9 mouse cellular contexts compared by ENCODE assay signal in genomic region chr6:146890633-146891032, GRCm38 (mm10). TPM values are rescaled to one million over a fixed set of nuclear protein-coding genes. Genes with fewer than 3 reads are reported as not detected.
A peak's percentile ranks its signal among the peaks of the same experiment; 100 is the strongest.
DNase-seq lines count a peak whose midpoint lies in the region; ATAC-seq and TF ChIP-seq lines count a peak whose summit lies in the region.
"Had no signal": no experiment of that assay in that cellular context is flagged by ENCODE, and none has a peak within 500 bp of the region (broad histone marks: within the 10 kb centered on the region; RNA-seq: fewer than 3 reads in every experiment).

No protein-coding gene starts in this region.

- no peak for TF ChIP-seq CTCF in cortical plate, adult 2 months (IDR thresholded peaks at IDR 0.05; ENCODE audit: extremely low read depth, insufficient read depth, low read length)
- TF ChIP-seq CTCF in liver, embryonic 14.5 days (IDR thresholded peaks at IDR 0.05; ENCODE audit: low read depth), result no peak

- H3K27me3 ChIP-seq in hindbrain, embryonic 14.5 days (ENCODE audit: control insufficient read depth, insufficient read depth, low read length), result peaks cover 10% of the 10 kb centered on the region; the same call in 1 of the 2 replicates
- no peaks in the 10 kb centered on the region for H3K27me3 ChIP-seq in liver, embryonic 14.5 days (ENCODE audit: control insufficient read depth, insufficient read depth, low read length)

- H3K9me3 ChIP-seq in hindbrain, embryonic 14.5 days (ENCODE audit: control insufficient read depth, low read length), result no peaks in the 10 kb centered on the region
- no peaks in the 10 kb centered on the region for H3K9me3 ChIP-seq in liver, embryonic 14.5 days (ENCODE audit: control insufficient read depth, low read length)

- H3K4me1 ChIP-seq in cortical plate, adult 2 months (ENCODE audit: control insufficient read depth, insufficient read depth, low read length), result no peaks in the 10 kb centered on the region; the same call in none of the 2 replicates
- H3K4me1 ChIP-seq in hindbrain, embryonic 14.5 days (replicated peaks; ENCODE audit: control insufficient read depth, insufficient read depth, low read length), result peaks cover 3% of the 10 kb centered on the region
- H3K4me1 ChIP-seq in liver, embryonic 14.5 days (replicated peaks; ENCODE audit: control insufficient read depth in 2 of 2, insufficient read depth in 2 of 2, low read length in 1 of 2), result no peaks in the 10 kb centered on the region; a peak in 1 of 4 replicates

- no peak for TF ChIP-seq POLR2A in cortical plate, adult 2 months (IDR thresholded peaks at IDR 0.05; ENCODE audit: extremely low read depth, insufficient read depth, low read length)

- peak overlapping the region; percentile 19; the same call in 1 of the 2 replicates for H3K4me3 ChIP-seq in cortical plate, adult 2 months (ENCODE audit: insufficient read depth, low read length)
- H3K4me3 ChIP-seq in hindbrain, embryonic 14.5 days (replicated peaks; ENCODE audit: low read length), result no peak overlapping the region
- H3K4me3 ChIP-seq in liver, embryonic 14.5 days (ENCODE audit: insufficient read depth in 1 of 2, low read depth in 2 of 2, low read length in 2 of 2), result no peak overlapping the region

- no peak overlapping the region for H3K27ac ChIP-seq in cortical plate, adult 2 months (ENCODE audit: insufficient read depth, low read length)
- no peak overlapping the region for H3K27ac ChIP-seq in hindbrain, embryonic 14.5 days
- no peak overlapping the region for H3K27ac ChIP-seq in liver, embryonic 14.5 days

- H3K9ac ChIP-seq in hindbrain, embryonic 14.5 days, result no peak overlapping the region
- no peak overlapping the region for H3K9ac ChIP-seq in liver, embryonic 14.5 days (replicated peaks)

- no peak for ATAC-seq in hindbrain, embryonic 14.5 days (ENCODE audit: low FRiP score)
- ATAC-seq in liver, embryonic 14.5 days (ENCODE audit: insufficient read depth), result no peak
- ATAC-seq in erythroid progenitor cell, adult 5-6 weeks (replicated peaks; ENCODE audit: low FRiP score, poor library complexity, severe bottlenecking), result no peak

- peak overlapping the region; percentile 15; the same call in 1 of the 2 replicates for H3K4me2 ChIP-seq in hindbrain, embryonic 14.5 days (replicated peaks)
- H3K4me2 ChIP-seq in liver, embryonic 14.5 days (ENCODE audit: low read depth), result peak overlapping the region; percentile 18

- TF ChIP-seq EP300 in liver, embryonic 14.5 days (IDR thresholded peaks at IDR 0.05; ENCODE audit: low read depth), result no peak

- no peaks in the 10 kb centered on the region for H3K36me3 ChIP-seq in hindbrain, embryonic 14.5 days (replicated peaks; ENCODE audit: control insufficient read depth, insufficient read depth)
- no peaks in the 10 kb centered on the region for H3K36me3 ChIP-seq in liver, embryonic 14.5 days (replicated peaks; ENCODE audit: control insufficient read depth, insufficient read depth, low read depth)

- peak; percentile 47 for DNase-seq in kidney, adult 9 months
- DNase-seq in kidney, adult 11 months, result no peak
- no peak for DNase-seq in hindbrain, embryonic 14.5 days (ENCODE audit: low spot score)
- no peak for DNase-seq in liver, embryonic 14.5 days (ENCODE audit: low read depth in 3 of 3, low spot score in 3 of 3)
- no peak for DNase-seq in ovary, postnatal 14 days (ENCODE audit: low spot score)
- DNase-seq in gastrocnemius, postnatal 10 days, result no peak
- DNase-seq: thymus, postnatal 14 days had no signal

RNA-seq across cellular contexts. Expression of gene Ppfibp1, which starts 2.3 kb away (rescaled TPM):
- polyA plus RNA-seq in cortical plate, adult 2 months (2012; rRNA removed), result 26.5 and 30.6 TPM in 2 replicates
- polyA plus RNA-seq in hindbrain, embryonic 14.5 days (2014; fragmentation: Nextera tagmentation; extraction: Ambion mirVana), result 16.0 and 17.3 TPM in 2 replicates
- 3.9 and 5.2 TPM in 2 replicates for polyA plus RNA-seq in liver, embryonic 14.5 days (2012; rRNA removed)
- 7.8 and 9.1 TPM in 2 replicates for polyA plus RNA-seq in liver, embryonic 14.5 days (2014; fragmentation: Nextera tagmentation; extraction: Ambion mirVana)
- 0.42 and 6.1 TPM in 2 replicates for total RNA-seq in erythroid progenitor cell, adult 5-6 weeks (2015; ENCODE audit: low replicate concordance)
- total RNA-seq in erythroid progenitor cell, adult 5-6 weeks (2017; ENCODE audit: low replicate concordance), result 0.64 and 1.5 TPM in 2 replicates
- total RNA-seq in gastrocnemius, postnatal 10 days (2021), result 10 to 100 TPM; 47.9 to 54.9 TPM

RNA-seq across cellular contexts. Expression of gene Smco2, which starts 40.7 kb away (rescaled TPM):
- 0.13 and 0.23 TPM in 2 replicates for polyA plus RNA-seq in cortical plate, adult 2 months (2012; rRNA removed)
- polyA plus RNA-seq in hindbrain, embryonic 14.5 days (2014; fragmentation: Nextera tagmentation; extraction: Ambion mirVana), result not detected in 2 replicates
- polyA plus RNA-seq in liver, embryonic 14.5 days (2012; rRNA removed), result not detected in 2 replicates
- polyA plus RNA-seq in liver, embryonic 14.5 days (2014; fragmentation: Nextera tagmentation; extraction: Ambion mirVana), result not detected in 2 replicates
- total RNA-seq in erythroid progenitor cell, adult 5-6 weeks (2015; ENCODE audit: low replicate concordance), result not detected in 2 replicates
- not detected in 2 replicates for total RNA-seq in erythroid progenitor cell, adult 5-6 weeks (2017; ENCODE audit: low replicate concordance)
- total RNA-seq in gastrocnemius, postnatal 10 days (2021), result not detected
